Mouse (Mus musculus) intestine, embryonic 16.5 days (tissue): ENCODE measurements around the gene Cops2. TPM values are rescaled to one million over a fixed set of nuclear protein-coding genes. Genes with fewer than 3 reads are reported as not detected.

Experiments
- ATAC-seq: fragments of 200-750 bp; cut with Nextera tagmentation; 2 replicates; pipeline ENCODE4 v1.8.0; 2017; ENCODE audit warnings: moderate TSS enrichment, moderate library complexity
- H3K27ac ChIP-seq: fragments of 300-500 bp; sonication (generic); 2 replicates; pipeline ENCODE4 v1.5.1; 2014; ENCODE audit warnings: mild to moderate bottlenecking, low read length
- H3K27me3 ChIP-seq: fragments of 300-500 bp; sonication (generic); replicated peaks from 2 replicates; pipeline ENCODE4 v1.6.1; 2014; ENCODE audit warnings: low read length, control low read depth, mixed read lengths; ENCODE audit not compliant: control insufficient read depth, insufficient read depth
- H3K36me3 ChIP-seq: fragments of 300-500 bp; sonication (generic); 2 replicates; pipeline ENCODE4 v1.6.1; 2014; ENCODE audit warnings: low read length, control low read depth; ENCODE audit not compliant: control insufficient read depth, insufficient read depth
- H3K4me1 ChIP-seq: fragments of 300-500 bp; sonication (generic); 2 replicates; pipeline ENCODE4 v1.6.1; 2014; ENCODE audit warnings: low read length, control low read depth, mixed read lengths; ENCODE audit not compliant: control insufficient read depth, insufficient read depth
- H3K4me2 ChIP-seq: fragments of 300-500 bp; sonication (generic); 2 replicates; pipeline ENCODE4 v1.6.1; 2014; ENCODE audit warnings: low read depth, low read length, control low read depth
- H3K4me3 ChIP-seq: fragments of 300-500 bp; sonication (generic); 2 replicates; pipeline ENCODE4 v1.5.1; 2014; ENCODE audit warnings: mild to moderate bottlenecking, low read length
- H3K9ac ChIP-seq: fragments of 300-500 bp; sonication (generic); 2 replicates; pipeline ENCODE4 v1.6.1; 2014; ENCODE audit warnings: low read depth, low read length
- H3K9me3 ChIP-seq: fragments of 300-500 bp; sonication (generic); 2 replicates; pipeline ENCODE4 v1.6.1; 2016; ENCODE audit warnings: low read length, control low read depth; ENCODE audit not compliant: control insufficient read depth
- WGBS: fragments of 180-500 bp; shearing (Covaris S2); extraction: QIAGEN DNeasy Blood & Tissue Kit; methylation state at CpG from one replicate; pipeline ENCODE4 v1.1.7; 2014; 5-methylcytosine and 5-hydroxymethylcytosine counted together
- polyA plus RNA-seq: library from polyadenylated mRNA; unstranded; fragments of >200 nt; fragmentation: Nextera tagmentation; extraction: Ambion mirVana; gene quantifications from 2 replicates; pipeline ENCODE4 v1.2.1, GENCODE M21; 2015

Cops2 gene
- polyA plus RNA-seq, 1 experiment from 2014 or later = 54.3 TPM

- Histone ChIP-seq H3K4me3 (no peak overlapping the region), H3K36me3 (no peaks in the 10 kb centered on the region), H3K27me3 (no peaks in the 10 kb centered on the region), H3K9ac (no peak overlapping the region), H3K4me2 (no peak overlapping the region), H3K27ac (no peak overlapping the region), H3K9me3 (no peaks in the 10 kb centered on the region), H3K4me1 (0 out of 2 replicates have a peak, but pooled peaks cover 2% of the 10 kb centered on the region)
- WGBS = 69% methylated on average over 5 of the region's 5 CpGs
- peak; percentile 40 for ATAC-seq
Observed at GRCm38 (mm10) chr2:125789265-125789664, 69.7 kb downstream of the Cops2 start.

GRCm38 (mm10) chr2:125788785-125789184, 70.2 kb downstream of the Cops2 start:
- 41% methylated on average over 3 of the region's 3 CpGs for WGBS

GRCm38 (mm10) chr2:125788351-125788750, 70.6 kb downstream of the Cops2 start:
- no peaks in the 10 kb centered on the region for H3K36me3 ChIP-seq
- H3K9ac ChIP-seq = no peak overlapping the region
- no peaks in the 10 kb centered on the region for H3K9me3 ChIP-seq
- no peak overlapping the region for H3K4me2 ChIP-seq
- 0 out of 2 replicates have a peak, but pooled peaks cover 2% of the 10 kb centered on the region for H3K4me1 ChIP-seq
- ATAC-seq = no peak
- H3K4me3 ChIP-seq = no peak overlapping the region
- no peaks in the 10 kb centered on the region for H3K27me3 ChIP-seq
- no peak overlapping the region for H3K27ac ChIP-seq

More at GRCm38 (mm10) chr2:125788785-125789184, 70.2 kb downstream of the Cops2 start:
- peak; percentile 64 for ATAC-seq
- no peaks in the 10 kb centered on the region for H3K27me3 ChIP-seq
- no peak overlapping the region for H3K4me3 ChIP-seq
- H3K9ac ChIP-seq = no peak overlapping the region
- no peak overlapping the region for H3K27ac ChIP-seq
- H3K9me3 ChIP-seq = no peaks in the 10 kb centered on the region
- H3K4me2 ChIP-seq = no peak overlapping the region
- no peaks in the 10 kb centered on the region for H3K36me3 ChIP-seq
- H3K4me1 ChIP-seq = 0 out of 2 replicates have a peak, but pooled peaks cover 2% of the 10 kb centered on the region

GRCm38 (mm10) chr2:125785021-125785420, 73.9 kb downstream of the Cops2 start:
- no peak overlapping the region for H3K4me2 ChIP-seq
- peaks cover 10% of the 10 kb centered on the region for H3K4me1 ChIP-seq
- H3K36me3 ChIP-seq = no peaks in the 10 kb centered on the region
- no peaks in the 10 kb centered on the region for H3K9me3 ChIP-seq
- H3K27ac ChIP-seq = no peak overlapping the region
- H3K27me3 ChIP-seq = no peaks in the 10 kb centered on the region
- no peak for ATAC-seq
- H3K4me3 ChIP-seq = no peak overlapping the region
- WGBS = 56% methylated on average over 4 of the region's 4 CpGs
- H3K9ac ChIP-seq = no peak overlapping the region

DNA sequence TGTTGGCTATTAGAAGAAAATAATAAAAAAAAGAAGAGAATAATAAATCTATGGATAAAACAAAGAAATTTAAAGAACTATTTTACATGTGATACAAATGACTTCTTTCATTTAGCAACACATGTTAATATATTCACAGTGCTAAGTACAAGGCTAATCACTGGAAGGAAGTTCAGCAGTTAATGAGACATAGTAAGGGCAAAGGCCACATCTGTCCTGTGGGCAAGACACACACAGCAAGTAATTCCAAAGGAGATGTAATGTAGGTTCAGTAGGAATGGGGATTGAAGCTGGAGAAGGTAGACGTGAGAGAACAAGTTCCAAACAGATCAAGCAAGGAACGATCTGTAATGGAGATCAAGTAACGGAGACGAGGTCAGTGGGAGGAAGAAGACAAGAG, 74.5 kb downstream of the Cops2 start:
- H3K4me1 ChIP-seq = peaks cover 10% of the 10 kb centered on the region
- no peak overlapping the region for H3K9ac ChIP-seq
- H3K27ac ChIP-seq = no peak overlapping the region
- no peaks in the 10 kb centered on the region for H3K27me3 ChIP-seq
- 73% methylated on average over 4 of the region's 4 CpGs for WGBS
- H3K9me3 ChIP-seq = no peaks in the 10 kb centered on the region
- no peaks in the 10 kb centered on the region for H3K36me3 ChIP-seq
- ATAC-seq = no peak
- H3K4me2 ChIP-seq = no peak overlapping the region
- no peak overlapping the region for H3K4me3 ChIP-seq

- WGBS = 56% methylated on average over 4 of the region's 4 CpGs
- Histone ChIP-seq H3K4me3 (no peak overlapping the region), H3K36me3 (no peaks in the 10 kb centered on the region), H3K27ac (no peak overlapping the region), H3K9me3 (no peaks in the 10 kb centered on the region), H3K27me3 (no peaks in the 10 kb centered on the region), H3K4me1 (peaks cover 7% of the 10 kb centered on the region), H3K4me2 (no peak overlapping the region), H3K9ac (no peak overlapping the region)
- no peak for ATAC-seq
Observed at GRCm38 (mm10) chr2:125783868-125784267, 75.1 kb downstream of the Cops2 start.

- 1% methylated on average over 28 of the region's 28 CpGs for WGBS
- peak within 1 kb of the TSS; percentile 86 for H3K27ac ChIP-seq
- peak within 1 kb of the TSS; percentile 92 for H3K9ac ChIP-seq
- no peaks in the 10 kb centered on the region for H3K36me3 ChIP-seq
- H3K4me2 ChIP-seq = peak within 1 kb of the TSS; percentile 57
- H3K4me3 ChIP-seq = peak within 1 kb of the TSS; percentile 84
- peak; percentile 96 for ATAC-seq
- H3K9me3 ChIP-seq = no peaks in the 10 kb centered on the region
- H3K27me3 ChIP-seq = no peaks in the 10 kb centered on the region
- peaks cover 7% of the 10 kb centered on the region for H3K4me1 ChIP-seq
Observed at GRCm38 (mm10) chr2:125782719-125783109, 76.2 kb downstream of the Cops2 start, which contains the start of gene Secisbp2l. Gene Secisbp2l, minus strand, starts transcription at chr2:125782870.

DNA sequence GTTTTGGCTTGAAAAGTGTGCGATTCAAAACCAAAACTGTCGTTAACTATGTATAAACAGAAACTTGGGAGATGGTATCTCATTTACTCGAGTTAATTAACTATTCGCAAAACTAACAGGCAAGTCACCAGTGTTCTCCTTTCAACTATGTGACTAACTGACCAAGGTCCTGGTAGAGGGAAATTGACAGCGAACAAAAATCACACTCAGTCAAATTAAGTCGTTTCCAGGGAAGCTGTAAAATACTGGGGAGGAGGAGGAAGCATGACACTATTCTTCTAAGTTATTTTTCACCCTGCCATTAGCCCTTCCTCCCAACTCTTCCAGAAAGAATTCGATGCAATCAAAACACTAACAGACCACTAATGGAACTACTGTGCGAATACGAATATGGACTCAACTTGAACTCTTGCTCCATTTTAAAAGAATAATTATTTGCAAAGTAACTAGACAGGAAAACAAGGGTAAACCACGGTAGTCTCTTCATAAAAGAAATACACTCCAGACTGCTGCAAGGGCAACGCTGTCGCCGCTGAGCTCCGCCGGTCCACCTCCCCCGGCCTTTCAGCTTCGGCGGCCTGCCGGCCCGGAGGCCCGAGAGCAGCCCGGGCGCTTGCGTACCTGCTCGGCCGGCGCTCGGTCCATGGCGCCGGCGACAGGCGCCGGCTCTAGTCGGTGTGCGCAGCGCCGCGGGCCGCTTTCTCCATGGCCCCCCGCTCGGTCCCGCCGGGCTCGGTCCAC, 76.8 kb downstream of the Cops2 start:
- WGBS = 2% methylated on average over 44 of the region's 44 CpGs
- Histone ChIP-seq H3K9me3 (no peaks in the 10 kb centered on the region), H3K4me1 (peaks cover 7% of the 10 kb centered on the region), H3K27ac (peak overlapping the region; percentile 86), H3K4me3 (peak overlapping the region; percentile 84), H3K36me3 (no peaks in the 10 kb centered on the region), H3K27me3 (no peaks in the 10 kb centered on the region), H3K4me2 (peak overlapping the region; percentile 57), H3K9ac (peak overlapping the region; percentile 92)
- peak; percentile 18 for ATAC-seq

DNA sequence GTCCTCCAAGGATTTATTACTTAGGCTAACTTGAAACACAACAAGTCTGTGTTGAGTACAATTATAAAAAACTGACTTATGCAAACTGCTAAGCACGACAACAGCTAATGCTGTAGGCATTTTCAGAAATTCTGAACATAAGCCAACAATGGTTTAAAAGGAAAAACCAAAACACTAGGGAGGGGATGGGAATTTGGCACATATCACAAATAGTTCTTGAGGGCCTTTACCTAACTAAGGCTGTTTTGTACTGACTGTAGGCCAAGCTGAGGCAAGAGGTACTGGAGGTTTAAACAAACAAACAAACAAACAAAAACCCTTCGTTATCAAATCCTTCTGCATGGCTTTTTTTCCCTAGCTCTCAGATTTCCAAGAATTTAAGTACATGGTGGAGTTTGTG, 77.9 kb downstream of the Cops2 start:
- H3K4me2 ChIP-seq = peak overlapping the region; percentile 57
- no peaks in the 10 kb centered on the region for H3K27me3 ChIP-seq
- H3K9ac ChIP-seq = no peak overlapping the region
- WGBS = 57% methylated on average over 2 of the region's 2 CpGs
- H3K9me3 ChIP-seq = no peaks in the 10 kb centered on the region
- H3K4me1 ChIP-seq = peaks cover 7% of the 10 kb centered on the region
- no peak for ATAC-seq
- 0 out of 2 replicates have a peak overlapping the region, but pooled peaks have one; percentile 7 for H3K4me3 ChIP-seq
- H3K36me3 ChIP-seq = no peaks in the 10 kb centered on the region
- H3K27ac ChIP-seq = no peak overlapping the region
